Mouse (Mus musculus) ES-CJ7 (cell line): Measurements from ENCODE around the gene Ncbp2.

Experiments used
- DNase-seq: peaks from one replicate; pipeline ENCODE4 v3.0.0; 2011; ENCODE audit warnings: low read depth, low spot score

Ncbp2 gene

GRCm38 (mm10) chr16:31948345-31948774 is at the start of gene Ncbp2, which contains the start of gene 0610012G03Rik:
Gene Ncbp2, plus strand, starts transcription at chr16:31948513.
Gene 0610012G03Rik, minus strand, starts transcription at chr16:31948494.
- DNase-seq: peak; percentile 93

- no peak for DNase-seq
Measured at GRCm38 (mm10) chr16:31898546-31899326, 49.6 kb upstream of the Ncbp2 start.

GRCm38 (mm10) chr16:31901886-31902285 is 46.4 kb upstream of the Ncbp2 start:
- DNase-seq: peak; percentile 89

GRCm38 (mm10) chr16:31903239-31903638 is 45.1 kb upstream of the Ncbp2 start:
- DNase-seq: no peak

- DNase-seq: peak; percentile 60
Measured at GRCm38 (mm10) chr16:31905331-31905730, 43.0 kb upstream of the Ncbp2 start.

- no peak for DNase-seq
Measured at GRCm38 (mm10) chr16:31905891-31906825, 42.2 kb upstream of the Ncbp2 start.

- no peak for DNase-seq
Measured at GRCm38 (mm10) chr16:31906896-31907295, 41.4 kb upstream of the Ncbp2 start.

- no peak for DNase-seq
Measured at GRCm38 (mm10) chr16:31908959-31909358, 39.4 kb upstream of the Ncbp2 start.

GRCm38 (mm10) chr16:31910281-31910847 is 37.9 kb upstream of the Ncbp2 start:
- DNase-seq: no peak

GRCm38 (mm10) chr16:31917776-31918175 is 30.5 kb upstream of the Ncbp2 start:
- no peak for DNase-seq

- peak; percentile 78 for DNase-seq
Measured at GRCm38 (mm10) chr16:31918248-31918724, 30.0 kb upstream of the Ncbp2 start.

- no peak for DNase-seq
Measured at GRCm38 (mm10) chr16:31924368-31924767, 23.9 kb upstream of the Ncbp2 start.

- DNase-seq: no peak
Measured at GRCm38 (mm10) chr16:31926091-31926490, 22.2 kb upstream of the Ncbp2 start.

GRCm38 (mm10) chr16:31926547-31927182 is 21.6 kb upstream of the Ncbp2 start:
- peak; percentile 88 for DNase-seq

GRCm38 (mm10) chr16:31927412-31927811 is 20.9 kb upstream of the Ncbp2 start:
- no peak for DNase-seq

- DNase-seq: peak; percentile 66
Measured at GRCm38 (mm10) chr16:31931330-31931729, 17.0 kb upstream of the Ncbp2 start.

- no peak for DNase-seq
Measured at GRCm38 (mm10) chr16:31932255-31932654, 16.1 kb upstream of the Ncbp2 start.

GRCm38 (mm10) chr16:31932840-31933697 is 15.2 kb upstream of the Ncbp2 start:
- peak; percentile 90 for DNase-seq

- no peak for DNase-seq
Measured at GRCm38 (mm10) chr16:31933751-31934549, 14.4 kb upstream of the Ncbp2 start, which contains the start of gene Pigz. Gene Pigz, plus strand, starts transcription at chr16:31933851.
